Mouse (Mus musculus) left cerebral cortex, adult 6 months (tissue): Measurements from ENCODE around the gene Sapcd1. TPM values are rescaled to one million over a fixed set of nuclear protein-coding genes. Genes with fewer than 3 reads are reported as not detected.

Experiments used
- long read RNA-seq, 2 experiments: library from polyadenylated mRNA; unstranded; transcript quantifications; one replicate each; pipeline ENCODE4 v2.0.0; 2019 to 2020
- polyA plus RNA-seq: library from polyadenylated mRNA; unstranded; fragments of <200 nt; fragmentation: Nextera tagmentation; gene quantifications from 2 replicates; pipeline ENCODE4 v1.2.3, GENCODE M21; 2021

Gene Sapcd1
- polyA plus RNA-seq, result 0.89 and 0.92 TPM in 2 replicates
- long read RNA-seq, experiment 1, result 0 reads
- long read RNA-seq, experiment 2, result 0 reads

GRCm38 (mm10) chr17:35027277-35028068 lies at the start of gene Sapcd1:
Gene Sapcd1, minus strand, starts transcription at chr17:35028016.

GRCm38 (mm10) chr17:35076507-35077176 lies 48.8 kb upstream of the Sapcd1 start, which contains the start of gene Ly6g6e:
Gene Ly6g6e, plus strand, starts transcription at chr17:35076902.

GRCm38 (mm10) chr17:35066084-35066483 lies 38.3 kb upstream of the Sapcd1 start, which contains the start of gene Mpig6b:
Gene Mpig6b, minus strand, starts transcription at chr17:35066184.

GRCm38 (mm10) chr17:35064951-35065947 lies 37.4 kb upstream of the Sapcd1 start, which contains the start of gene Ly6g6c:
Gene Ly6g6c, plus strand, starts transcription at chr17:35065388.

DNA sequence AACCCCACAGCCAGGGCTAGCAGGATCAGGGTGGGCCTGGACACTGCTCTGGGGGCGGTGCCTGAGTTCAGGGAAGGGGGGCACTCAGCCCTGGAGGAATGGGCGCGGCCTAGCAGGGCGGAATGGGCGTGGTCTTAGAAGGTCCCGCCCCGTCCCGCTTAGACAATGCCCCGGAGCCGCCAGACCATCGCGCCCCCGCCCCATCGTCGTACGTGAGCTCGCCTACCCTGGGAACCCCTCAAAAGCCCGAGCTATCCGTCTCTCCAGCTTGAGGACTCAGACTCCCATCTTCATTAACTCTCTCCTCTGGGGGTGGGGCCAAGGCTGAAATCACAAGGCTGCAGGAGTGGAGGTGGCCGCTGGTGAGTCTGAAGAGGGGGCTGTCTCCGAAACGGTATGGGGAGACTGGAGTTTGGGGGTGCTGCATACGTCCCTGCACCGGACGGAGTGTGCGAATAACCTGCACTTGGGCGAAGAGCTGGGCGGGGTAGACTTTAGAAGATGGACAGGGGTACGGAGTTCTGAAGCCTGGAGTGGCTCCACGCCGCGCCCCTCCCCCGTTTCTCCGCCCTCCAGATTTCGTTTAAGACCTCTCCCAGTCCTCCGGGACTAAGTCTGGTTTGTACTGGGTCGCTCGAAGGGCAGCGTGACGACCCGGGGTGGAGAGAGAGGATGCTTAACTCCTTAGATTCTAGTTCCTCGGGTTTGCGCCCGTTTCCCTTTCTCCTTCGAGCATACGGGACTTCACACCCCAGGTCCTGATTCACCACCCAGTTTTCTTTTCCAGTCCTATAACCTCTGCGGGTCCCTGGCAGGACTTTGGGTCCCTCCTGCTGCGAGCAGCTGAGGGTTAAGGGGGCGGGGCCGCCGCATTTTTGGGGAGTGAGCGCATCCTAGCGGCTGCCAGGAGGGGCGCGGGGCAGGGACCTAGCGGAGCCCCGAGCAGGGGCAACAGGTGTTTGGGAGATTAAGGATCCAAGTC lies 31.4 kb upstream of the Sapcd1 start, which contains the start of gene Ddah2:
Gene Ddah2 (plus strand): TSS at position 125 of the 982 bp plus-strand sequence.

GRCm38 (mm10) chr17:35049561-35050016 lies 21.8 kb upstream of the Sapcd1 start, which contains the start of gene Clic1:
Gene Clic1, plus strand, starts transcription at chr17:35049966.

DNA sequence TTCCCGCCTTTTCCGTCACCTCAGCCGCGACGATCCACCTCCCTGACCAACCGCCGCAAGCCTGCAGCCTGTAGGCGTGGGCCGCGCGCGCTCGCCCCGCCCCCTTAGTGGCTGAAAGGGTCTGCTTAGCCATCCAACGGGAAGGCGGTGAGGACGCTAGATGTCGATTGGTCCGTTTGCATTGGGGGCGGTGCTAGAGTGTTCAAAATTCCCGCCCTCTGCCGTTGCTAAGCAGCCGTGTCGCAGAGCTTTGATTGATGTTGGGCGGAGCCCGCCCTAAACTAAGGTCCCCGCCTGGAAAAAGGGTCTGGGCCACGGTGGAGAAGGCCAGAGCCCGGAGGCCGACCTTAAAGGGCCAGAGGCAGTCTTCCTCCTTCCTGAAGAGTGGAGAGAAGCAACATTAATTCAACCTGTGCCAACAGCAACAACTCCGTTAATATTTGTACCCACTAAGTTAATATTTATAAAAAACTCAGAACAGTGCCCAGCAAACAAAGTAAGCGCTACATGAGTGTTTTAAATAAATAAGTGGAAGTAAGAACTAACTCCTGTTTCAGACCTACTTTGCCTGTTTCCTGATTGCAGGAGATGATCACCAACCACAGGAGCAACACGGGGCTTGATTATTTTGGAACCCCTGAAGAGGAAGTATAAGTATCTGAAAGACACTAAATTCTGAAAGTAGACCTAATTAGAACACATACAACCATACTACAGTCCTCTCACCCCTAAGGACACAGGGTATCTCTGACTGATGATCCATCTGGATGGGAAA lies 19.1 kb upstream of the Sapcd1 start, which contains the start of gene Msh5:
Gene Msh5 (minus strand): TSS at position 65 of the 775 bp plus-strand sequence.

GRCm38 (mm10) chr17:35016376-35016775 lies 11.4 kb downstream of the Sapcd1 start, which contains the start of gene Vwa7:
Gene Vwa7, plus strand, starts transcription at chr17:35016579.

GRCm38 (mm10) chr17:35000717-35001451 lies 26.9 kb downstream of the Sapcd1 start, which contains the start of gene Vars:
Gene Vars, plus strand, starts transcription at chr17:35000987.

DNA sequence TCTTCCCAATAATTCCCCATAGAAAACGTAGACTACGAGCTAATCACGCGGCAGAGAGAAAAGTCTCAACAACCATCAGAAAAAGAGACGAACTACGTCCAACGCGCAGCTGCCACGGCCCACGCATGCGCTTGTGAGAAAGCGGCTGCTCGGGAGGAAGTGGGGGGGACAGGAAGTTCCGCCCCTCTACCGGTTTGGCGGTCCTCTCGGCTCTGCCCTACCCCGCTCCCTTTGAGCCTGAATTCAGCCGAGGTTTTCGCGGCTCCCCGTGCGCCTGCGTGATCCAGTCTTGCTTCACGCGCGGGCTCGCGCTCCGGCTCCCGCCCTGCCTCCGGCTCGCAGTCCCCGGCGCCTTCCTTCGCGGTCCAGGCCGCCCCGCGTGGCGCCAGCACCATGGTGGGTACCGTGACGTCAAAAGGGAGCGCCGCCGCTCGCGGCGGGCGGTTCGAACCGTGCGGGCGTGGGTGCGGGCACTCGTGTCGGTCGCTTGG lies 46.1 kb downstream of the Sapcd1 start, which contains the start of gene Lsm2:
Gene Lsm2 (plus strand): TSS at position 173 of the 491 bp plus-strand sequence.

Other genes with a start within 250 kb of the Sapcd1 start
- gene Cyp21a1, start 223.5 kb downstream of the Sapcd1 start, polyA plus RNA-seq, result not detected in 2 replicates
- 60.8 and 64.9 TPM in 2 replicates for gene Stk19, start 191.1 kb downstream of the Sapcd1 start, polyA plus RNA-seq
- gene Dxo, start 191.0 kb downstream of the Sapcd1 start, polyA plus RNA-seq, result 25.6 and 26.2 TPM in 2 replicates
- 20.2 and 21.7 TPM in 2 replicates for gene Skiv2l, start 177.8 kb downstream of the Sapcd1 start, polyA plus RNA-seq
- 34.1 and 37.6 TPM in 2 replicates for gene Nelfe, start 177.6 kb downstream of the Sapcd1 start, polyA plus RNA-seq
- gene Cfb, start 165.5 kb downstream of the Sapcd1 start, polyA plus RNA-seq, result 0.39 and 0.50 TPM in 2 replicates
- gene Zbtb12, start 148.5 kb downstream of the Sapcd1 start, polyA plus RNA-seq, result 0.17 and 0.25 TPM in 2 replicates
- gene Gm20547, start 146.0 kb downstream of the Sapcd1 start, polyA plus RNA-seq, result not detected in 2 replicates
- gene C2, start 129.8 kb downstream of the Sapcd1 start, polyA plus RNA-seq, result 2.7 and 3.3 TPM in 2 replicates
- gene Ehmt2, start 129.5 kb downstream of the Sapcd1 start, polyA plus RNA-seq, result 20.4 and 20.9 TPM in 2 replicates
- 0.48 TPM in 2 replicates for gene Slc44a4, start 113.5 kb downstream of the Sapcd1 start, polyA plus RNA-seq
- 30.2 and 37.0 TPM in 2 replicates for gene Neu1, start 96.8 kb downstream of the Sapcd1 start, polyA plus RNA-seq
- gene Hspa1b, start 68.8 kb downstream of the Sapcd1 start, polyA plus RNA-seq, result 0.48 and 1.1 TPM in 2 replicates
- not detected in 2 replicates for gene Gm20481, start 58.1 kb downstream of the Sapcd1 start, polyA plus RNA-seq
- gene Hspa1a, start 55.9 kb downstream of the Sapcd1 start, polyA plus RNA-seq, result 5.3 and 7.0 TPM in 2 replicates
- 0.90 and 1.5 TPM in 2 replicates for gene Hspa1l, start 55.3 kb downstream of the Sapcd1 start, polyA plus RNA-seq
- 33.6 and 33.9 TPM in 2 replicates for gene Lsm2, start 46.2 kb downstream of the Sapcd1 start, polyA plus RNA-seq
- 15.7 and 17.2 TPM in 2 replicates for gene Vars, start 27.0 kb downstream of the Sapcd1 start, polyA plus RNA-seq
- gene Vwa7, start 11.4 kb downstream of the Sapcd1 start, polyA plus RNA-seq, result 0.13 and 0.25 TPM in 2 replicates
- 0.37 and 0.45 TPM in 2 replicates for gene Msh5, start 18.7 kb upstream of the Sapcd1 start, polyA plus RNA-seq
- 22.7 and 26.4 TPM in 2 replicates for gene Clic1, start 21.9 kb upstream of the Sapcd1 start, polyA plus RNA-seq
- 20.0 and 22.8 TPM in 2 replicates for gene Ddah2, start 31.0 kb upstream of the Sapcd1 start, polyA plus RNA-seq
- not detected in 2 replicates for gene Ly6g6c, start 37.4 kb upstream of the Sapcd1 start, polyA plus RNA-seq
- not detected in 2 replicates for gene Mpig6b, start 38.2 kb upstream of the Sapcd1 start, polyA plus RNA-seq
- 2.4 and 3.7 TPM in 2 replicates for gene Ly6g6e, start 48.9 kb upstream of the Sapcd1 start, polyA plus RNA-seq
- gene Ly6g6d, start 50.0 kb upstream of the Sapcd1 start, polyA plus RNA-seq, result 1.6 and 2.3 TPM in 2 replicates
- gene Ly6g6f, start 57.6 kb upstream of the Sapcd1 start, polyA plus RNA-seq, result 1.6 and 2.2 TPM in 2 replicates
- 102 and 121 TPM in 2 replicates for gene Abhd16a, start 61.2 kb upstream of the Sapcd1 start, polyA plus RNA-seq
- gene Ly6g5c, start 80.3 kb upstream of the Sapcd1 start, polyA plus RNA-seq, result not detected in 2 replicates
- gene Ly6g5b, start 87.4 kb upstream of the Sapcd1 start, polyA plus RNA-seq, result not detected in 2 replicates
- gene Gpank1, start 93.4 kb upstream of the Sapcd1 start, polyA plus RNA-seq, result 21.2 and 22.7 TPM in 2 replicates
- 240 and 277 TPM in 2 replicates for gene Csnk2b, start 94.0 kb upstream of the Sapcd1 start, polyA plus RNA-seq
- 32.3 and 43.2 TPM in 2 replicates for gene D17H6S53E, start 98.4 kb upstream of the Sapcd1 start, polyA plus RNA-seq
- gene Apom, start 104.0 kb upstream of the Sapcd1 start, polyA plus RNA-seq, result not detected in 2 replicates
- 59.0 and 84.6 TPM in 2 replicates for gene Bag6, start 107.2 kb upstream of the Sapcd1 start, polyA plus RNA-seq
- gene Prrc2a, start 136.9 kb upstream of the Sapcd1 start, polyA plus RNA-seq, result 14.9 and 37.9 TPM in 2 replicates
- 32.2 and 36.1 TPM in 2 replicates for gene Aif1, start 148.1 kb upstream of the Sapcd1 start, polyA plus RNA-seq
- 26.1 and 36.8 TPM in 2 replicates for gene Lst1, start 160.4 kb upstream of the Sapcd1 start, polyA plus RNA-seq
- gene Ltb, start 166.4 kb upstream of the Sapcd1 start, polyA plus RNA-seq, result 0.48 and 0.93 TPM in 2 replicates
- gene Tnf, start 174.0 kb upstream of the Sapcd1 start, polyA plus RNA-seq, result not detected in 2 replicates
- gene Lta, start 177.3 kb upstream of the Sapcd1 start, polyA plus RNA-seq, result 0.15 TPM in 1 of 2 replicates, not detected in the other
- not detected in 2 replicates for gene Gm16181, start 192.8 kb upstream of the Sapcd1 start, polyA plus RNA-seq
- 636 and 753 TPM in 2 replicates for gene Atp6v1g2, start 205.6 kb upstream of the Sapcd1 start, polyA plus RNA-seq
- gene Nfkbil1, start 207.8 kb upstream of the Sapcd1 start, polyA plus RNA-seq, result 8.9 and 9.3 TPM in 2 replicates
- 165 and 169 TPM in 2 replicates for gene Ddx39b, start 213.7 kb upstream of the Sapcd1 start, polyA plus RNA-seq
- 62.8 and 80.2 TPM in 2 replicates for gene H2-D1, start 234.7 kb upstream of the Sapcd1 start, polyA plus RNA-seq